Mouse (Mus musculus) left cerebral cortex, adult 8-10 months (tissue): Measurements from ENCODE around the gene Tmcc3. TPM values are rescaled to one million over a fixed set of nuclear protein-coding genes. Genes with fewer than 3 reads are reported as not detected.

Experiments
- DNase-seq, 2 experiments: peaks; one replicate each; pipeline ENCODE4 v3.0.0; 2022; ENCODE audit warnings: low spot score in 2 of 2
- total RNA-seq, 4 experiments: library from RNA; stranded (reverse); gene quantifications; 2 replicates each; pipeline ENCODE4 v1.2.4; 2022

Tmcc3 gene
- total RNA-seq = 10 to 100 TPM; 37.5 to 45.6 (median 39.7) TPM

DNA sequence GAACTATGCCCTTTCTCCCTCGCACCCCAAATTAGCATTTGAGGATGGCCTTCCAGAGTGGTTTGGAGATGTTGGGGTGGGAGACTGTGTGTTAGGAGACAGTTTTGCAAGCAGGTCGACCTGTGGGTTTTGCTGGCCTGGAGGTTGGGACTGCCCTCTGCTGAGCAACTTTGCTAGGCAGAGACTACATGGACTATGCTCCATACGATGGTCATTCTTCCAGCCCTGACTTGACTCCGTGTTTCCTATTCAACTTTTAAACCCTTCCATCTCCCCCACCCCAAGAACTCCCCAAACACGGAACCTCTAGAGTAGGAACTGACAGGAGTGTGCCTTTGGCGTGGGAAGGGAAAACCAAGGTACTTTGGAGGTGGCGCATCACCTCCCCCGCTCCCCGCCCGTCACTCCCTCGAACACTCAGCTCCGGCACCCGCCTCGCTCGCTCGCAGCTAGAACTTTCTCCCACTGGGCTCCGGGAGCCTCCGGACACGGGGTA is at the start of gene Tmcc3:
Gene Tmcc3 (plus strand): TSS at position 439 of the 496 bp plus-strand sequence.
- no peak for DNase-seq

DNA sequence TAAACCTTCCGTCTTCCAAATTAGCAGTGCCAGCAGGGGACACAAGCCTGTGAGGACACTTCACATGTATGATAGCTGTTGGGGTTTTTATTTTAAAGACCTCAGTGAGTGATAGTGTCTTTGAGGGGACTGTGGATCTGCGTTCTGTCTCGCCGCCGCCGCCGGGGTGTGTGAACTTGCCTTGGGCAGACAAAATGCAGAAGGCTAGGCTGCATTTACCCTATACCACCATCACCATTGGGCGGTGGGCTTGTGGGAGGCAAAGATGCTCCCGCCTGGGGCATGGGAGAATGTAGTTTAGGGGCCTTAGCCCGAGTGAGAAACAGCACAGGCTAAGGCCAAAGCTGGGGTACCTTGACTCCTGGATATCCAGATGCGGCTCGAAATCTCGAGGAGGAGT is 49.1 kb upstream of the Tmcc3 start:
- DNase-seq = no peak

DNA sequence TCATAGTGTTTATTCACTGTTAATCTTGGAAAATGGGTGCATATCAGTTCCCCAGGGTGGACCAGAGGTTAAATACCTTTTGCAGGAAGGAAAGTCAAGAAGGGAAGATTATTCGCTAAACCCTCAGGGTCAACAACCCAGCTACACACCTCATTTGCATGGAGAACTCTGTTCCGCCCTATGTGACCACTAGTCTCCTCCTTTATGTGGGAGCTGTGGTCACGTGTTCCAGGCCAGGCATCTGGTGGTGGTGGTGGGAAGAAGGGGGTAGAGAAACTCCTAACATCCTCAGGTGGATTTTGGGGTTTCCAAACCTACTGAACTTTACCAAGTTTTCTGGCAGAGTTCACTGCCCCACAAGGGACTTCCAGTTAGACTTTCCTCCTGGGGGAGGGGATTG is 48.5 kb upstream of the Tmcc3 start:
- DNase-seq = no peak

DNA sequence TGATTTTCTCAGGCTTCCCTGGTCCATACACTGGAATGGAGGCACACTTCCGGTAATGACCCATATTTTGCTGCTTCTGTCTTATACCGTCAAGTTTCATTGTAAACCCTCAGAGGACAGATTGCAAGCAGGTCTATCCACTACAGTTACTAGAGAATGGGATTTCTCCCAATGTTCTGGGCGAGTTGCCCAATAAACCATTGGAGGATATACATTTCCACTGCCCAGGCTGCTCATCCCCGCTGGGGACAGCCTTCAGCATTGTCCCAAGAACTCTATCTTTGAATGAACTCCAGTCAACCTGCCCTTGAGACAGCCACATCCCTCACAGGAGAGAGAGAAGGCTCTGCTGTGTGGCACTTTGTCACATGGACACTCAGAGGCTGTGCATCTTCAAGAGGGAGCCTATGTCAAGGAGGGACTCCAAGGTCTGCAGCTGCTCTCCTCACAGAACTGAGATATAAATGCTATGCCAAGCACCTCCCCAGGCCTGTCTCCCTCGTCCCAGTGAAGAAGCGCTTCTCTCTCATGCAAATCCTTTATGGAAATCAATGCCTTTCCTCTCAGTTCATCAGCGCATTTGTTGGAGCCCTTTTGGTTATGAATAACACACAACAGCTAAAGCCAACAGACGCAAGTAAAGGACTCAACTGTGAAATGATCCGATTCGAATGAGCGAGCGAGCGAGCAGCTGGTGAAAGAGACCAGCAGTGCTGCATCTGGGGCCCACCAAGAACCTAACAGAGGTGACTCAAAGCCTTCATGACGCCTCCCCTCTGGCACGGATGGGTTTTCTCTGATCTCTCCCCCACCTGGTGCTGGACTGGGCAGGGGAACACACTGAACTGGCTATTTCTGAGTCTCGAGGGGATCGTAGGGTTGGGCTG is 45.9 kb upstream of the Tmcc3 start:
- DNase-seq = no peak

DNA sequence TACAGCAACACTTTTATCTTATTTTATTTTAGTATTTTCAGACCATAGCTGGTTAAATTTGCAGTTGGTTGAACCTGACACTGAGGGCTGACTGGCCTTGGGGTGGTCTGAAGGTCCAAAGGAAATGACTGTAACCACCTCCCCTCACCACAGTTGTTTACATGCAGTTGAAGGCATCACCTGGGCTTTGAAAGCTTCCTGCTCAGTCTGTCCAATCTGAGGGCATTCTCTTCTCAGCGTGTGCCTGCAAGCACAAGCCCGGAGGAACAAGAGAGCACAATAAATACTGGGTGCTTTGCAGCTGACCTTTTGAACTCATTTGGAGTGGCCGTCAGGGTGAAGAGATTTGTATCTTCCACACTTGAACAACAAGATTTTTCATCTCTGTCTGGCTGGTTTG is 36.4 kb upstream of the Tmcc3 start:
- DNase-seq = no peak

DNA sequence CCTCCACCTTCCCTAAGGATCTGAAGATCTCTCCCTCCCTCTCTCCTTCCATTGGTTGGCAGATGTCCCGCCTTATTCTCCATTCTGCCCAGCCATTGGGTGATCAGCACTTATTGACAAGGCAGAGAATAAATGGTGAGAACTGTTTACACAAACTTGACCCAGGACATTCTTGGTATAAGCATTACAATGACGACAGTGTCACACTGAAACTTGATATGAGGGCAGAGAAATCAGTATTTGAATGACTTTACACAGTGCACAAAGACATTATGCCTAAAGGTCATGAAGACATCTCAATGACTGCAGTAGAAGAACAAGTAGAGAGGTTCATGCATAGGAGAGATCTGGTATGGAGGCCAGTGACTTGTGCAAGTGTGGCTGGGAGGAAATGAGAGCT is 35.2 kb upstream of the Tmcc3 start:
- no peak for DNase-seq

DNA sequence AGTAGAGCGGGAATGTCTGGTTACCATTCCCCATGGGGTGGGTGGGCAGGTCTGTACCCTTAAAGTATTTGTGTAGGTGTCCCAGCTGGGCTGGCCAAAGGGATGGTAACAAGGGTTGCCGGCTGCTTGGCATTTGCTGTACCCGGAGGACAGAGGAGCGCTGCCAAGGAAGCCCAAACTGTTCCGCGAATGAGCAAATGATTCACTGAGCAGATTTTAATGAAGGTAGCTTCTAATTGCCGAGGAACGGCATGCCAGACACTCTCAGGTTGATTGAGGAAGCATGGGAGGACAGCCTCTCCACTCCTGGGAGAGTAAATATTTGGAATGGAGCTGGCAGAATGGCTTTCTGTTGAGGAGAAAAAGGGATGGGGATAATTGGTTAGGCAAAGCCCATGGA is 29.6 kb upstream of the Tmcc3 start:
- no peak for DNase-seq

DNA sequence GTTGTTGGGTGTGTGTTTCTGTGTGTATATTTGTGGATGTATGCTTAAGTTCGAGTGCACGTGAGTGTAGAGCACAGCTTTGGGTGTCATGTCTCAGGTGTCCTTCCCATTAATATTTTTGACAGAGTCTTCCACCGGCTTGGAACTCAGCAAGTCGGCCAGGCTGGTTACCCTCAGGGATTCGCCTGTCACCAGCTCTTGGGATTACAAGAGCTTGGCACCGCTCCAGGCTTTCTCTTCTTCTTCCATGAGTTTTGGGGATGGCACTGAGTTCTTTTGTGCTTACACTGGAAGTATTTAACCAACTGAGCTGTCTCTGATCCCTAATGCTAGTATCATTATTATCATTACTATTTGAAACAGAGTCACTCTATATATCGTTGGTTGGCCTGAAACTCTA is 29.0 kb upstream of the Tmcc3 start:
- DNase-seq = no peak

DNA sequence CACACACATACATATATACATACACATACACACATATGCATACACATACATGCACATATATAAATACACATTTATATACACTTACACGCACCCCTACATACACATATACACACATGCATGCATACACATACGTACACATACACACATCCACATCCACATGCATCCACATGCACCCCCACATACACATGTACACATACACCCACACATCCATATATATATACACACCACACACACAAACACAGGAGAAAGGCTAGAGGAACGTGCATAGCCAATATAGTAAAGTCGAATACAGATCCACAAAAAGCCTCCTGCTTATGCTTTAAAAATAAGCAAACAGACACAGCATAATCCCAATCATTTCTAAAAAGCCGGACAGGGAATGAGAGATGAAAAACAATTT is 17.3 kb upstream of the Tmcc3 start:
- DNase-seq = no peak

DNA sequence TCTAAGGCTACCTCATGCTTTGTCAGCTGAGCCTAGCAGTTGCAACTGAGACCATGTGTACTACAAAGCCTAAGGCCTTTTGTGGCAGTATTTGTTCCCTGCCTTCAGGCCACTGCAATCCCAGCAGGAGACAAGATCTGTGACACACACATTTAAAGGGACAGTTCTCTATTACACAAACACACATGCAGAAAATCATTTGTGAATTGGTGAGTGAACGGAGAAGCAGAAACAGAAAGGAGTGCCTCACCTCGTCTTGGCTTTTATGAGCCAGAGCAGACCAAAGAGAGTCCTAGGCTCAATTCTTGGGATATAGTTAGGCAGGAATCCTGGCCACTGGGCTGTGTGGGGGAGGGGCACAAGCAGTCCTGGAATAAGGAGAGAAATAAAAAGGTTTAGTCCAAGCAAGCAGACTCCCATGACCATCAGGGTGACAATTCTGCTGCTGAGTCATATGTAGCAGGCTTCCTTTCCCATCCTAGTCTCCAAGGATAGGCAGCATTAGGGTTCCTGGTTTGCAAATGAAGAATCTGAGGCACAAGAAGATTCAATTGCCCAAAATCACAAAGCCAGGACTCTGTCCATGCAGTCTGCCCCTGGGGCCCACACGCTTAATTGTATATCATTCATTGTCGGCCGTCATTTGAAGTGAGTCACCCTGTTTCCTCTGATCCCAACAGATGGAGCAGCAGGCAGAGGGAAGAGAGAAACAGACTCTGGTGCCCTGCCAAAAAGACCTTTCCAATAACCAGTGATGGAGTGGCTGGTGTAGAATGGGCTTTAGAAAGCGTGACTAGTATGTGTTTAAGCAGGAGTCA is 16.6 kb upstream of the Tmcc3 start:
- no peak for DNase-seq

DNA sequence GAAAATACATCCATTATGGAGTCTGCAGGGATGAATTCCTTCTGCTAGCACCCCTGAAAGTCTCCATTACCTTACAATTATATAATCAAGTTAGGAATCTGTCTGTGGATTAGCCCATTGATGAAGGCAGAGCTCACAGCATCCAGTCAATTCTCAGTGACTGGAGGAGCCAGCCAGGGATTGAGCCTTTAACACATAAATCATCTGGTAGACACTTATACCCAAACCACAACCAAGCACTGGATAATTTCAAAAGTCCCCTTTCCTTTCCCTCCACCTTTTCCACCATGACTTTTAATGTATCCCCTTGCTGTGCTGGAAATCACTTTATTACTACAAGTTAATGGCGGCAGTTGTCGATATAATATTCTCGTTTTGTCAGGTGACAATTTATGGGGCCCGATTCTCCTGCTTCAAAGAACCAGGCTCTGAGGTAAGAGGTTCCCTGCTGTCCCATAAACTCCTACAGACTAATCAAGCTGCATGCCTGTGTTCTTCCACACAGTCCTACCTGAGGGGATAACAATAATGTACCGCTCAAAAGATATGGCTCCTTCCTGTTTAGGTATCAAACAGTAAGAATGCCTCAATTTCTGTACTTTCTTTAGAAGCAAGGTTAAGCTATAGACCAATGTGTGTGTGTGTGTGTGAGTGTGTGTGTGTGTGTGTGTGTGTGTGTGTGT is 15.7 kb upstream of the Tmcc3 start:
- no peak for DNase-seq

DNA sequence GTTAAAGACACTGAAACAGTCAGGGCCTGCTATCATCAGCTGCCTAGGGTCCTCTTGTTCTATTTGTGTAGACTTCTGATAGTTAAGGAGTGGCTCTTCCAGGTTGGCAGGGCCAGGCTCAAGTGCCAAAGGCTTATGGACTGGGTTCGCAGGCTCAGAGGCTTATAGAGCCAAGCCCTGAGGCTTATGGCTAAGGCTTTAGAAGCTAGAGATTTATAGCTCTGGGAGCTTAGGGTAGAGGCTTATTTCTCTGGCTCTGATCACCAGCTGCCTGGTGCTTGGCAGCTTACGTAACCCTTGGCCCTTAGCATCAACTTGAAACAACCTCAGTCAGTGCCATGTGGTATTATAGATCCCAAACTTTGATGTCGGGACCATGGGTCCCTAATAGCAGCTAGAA is 13.3 kb upstream of the Tmcc3 start, which contains the start of gene Gm4792:
Gene Gm4792 (minus strand): TSS at position 233 of the 400 bp plus-strand sequence.
- no peak for DNase-seq

DNA sequence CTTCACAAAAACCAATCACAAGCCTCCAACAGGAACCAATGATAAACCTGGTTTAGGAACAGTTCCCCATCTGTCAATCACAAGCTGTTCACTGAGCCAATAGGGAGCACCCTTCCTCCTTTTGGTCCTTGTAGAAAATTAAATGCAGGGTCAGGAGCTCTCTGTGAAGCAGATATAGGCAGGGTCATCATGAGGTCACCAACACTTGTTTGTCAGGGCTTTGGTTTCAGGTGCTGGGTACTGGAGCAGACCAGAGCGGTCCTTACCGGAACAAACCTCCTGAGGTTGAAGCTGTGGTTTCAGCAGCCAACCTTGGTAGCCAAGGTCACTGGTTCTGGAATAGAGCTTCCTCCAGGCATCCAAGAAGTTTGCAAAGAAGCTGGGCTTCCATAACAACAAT is 12.4 kb upstream of the Tmcc3 start:
- DNase-seq = no peak

DNA sequence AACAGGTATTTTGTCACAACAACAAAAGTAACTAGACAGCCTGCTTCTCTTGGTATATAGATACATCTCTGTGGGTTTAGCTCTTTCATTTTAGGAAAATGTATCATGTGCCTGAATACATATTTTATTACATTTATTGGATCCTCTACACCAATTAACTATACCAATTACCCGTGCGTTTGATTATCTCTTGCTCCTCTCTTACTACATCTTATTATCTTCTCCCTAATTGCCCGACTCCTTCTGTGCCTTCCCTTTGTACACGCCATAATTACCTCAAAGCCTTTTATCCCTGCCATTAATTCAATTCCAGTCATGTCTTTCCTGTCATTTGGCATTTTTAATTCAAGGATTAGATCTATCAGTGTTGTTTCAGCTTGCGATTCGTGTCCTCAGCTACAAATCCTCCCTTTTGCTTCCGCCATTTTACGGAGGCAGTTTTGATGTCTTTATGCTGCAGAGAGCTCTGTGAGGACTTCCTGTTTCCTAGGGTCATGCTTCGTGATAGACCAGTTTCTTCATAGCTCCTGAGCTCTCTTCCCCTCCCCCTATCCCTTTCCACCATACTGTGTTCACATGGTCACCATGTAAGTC is 7.6 kb upstream of the Tmcc3 start:
- DNase-seq = no peak

DNA sequence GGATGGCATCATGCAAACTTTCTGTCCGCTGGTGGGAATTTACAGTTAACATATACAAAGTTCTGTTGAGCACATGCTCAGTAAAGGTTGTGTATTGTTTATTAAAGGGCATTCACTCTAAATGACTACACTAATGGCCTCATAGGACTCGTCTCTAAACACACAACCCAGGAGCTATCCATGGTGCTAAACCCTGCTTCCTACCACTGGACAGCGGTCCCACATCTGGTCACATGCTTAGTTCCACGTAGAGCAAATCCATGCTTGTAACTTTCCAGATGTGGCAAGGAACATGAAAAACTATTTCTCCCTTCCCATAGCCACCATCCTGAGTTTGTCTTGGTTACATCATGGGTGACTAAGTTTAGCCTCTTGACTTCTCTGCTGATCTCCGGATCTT is 6.2 kb upstream of the Tmcc3 start:
- DNase-seq = no peak

DNA sequence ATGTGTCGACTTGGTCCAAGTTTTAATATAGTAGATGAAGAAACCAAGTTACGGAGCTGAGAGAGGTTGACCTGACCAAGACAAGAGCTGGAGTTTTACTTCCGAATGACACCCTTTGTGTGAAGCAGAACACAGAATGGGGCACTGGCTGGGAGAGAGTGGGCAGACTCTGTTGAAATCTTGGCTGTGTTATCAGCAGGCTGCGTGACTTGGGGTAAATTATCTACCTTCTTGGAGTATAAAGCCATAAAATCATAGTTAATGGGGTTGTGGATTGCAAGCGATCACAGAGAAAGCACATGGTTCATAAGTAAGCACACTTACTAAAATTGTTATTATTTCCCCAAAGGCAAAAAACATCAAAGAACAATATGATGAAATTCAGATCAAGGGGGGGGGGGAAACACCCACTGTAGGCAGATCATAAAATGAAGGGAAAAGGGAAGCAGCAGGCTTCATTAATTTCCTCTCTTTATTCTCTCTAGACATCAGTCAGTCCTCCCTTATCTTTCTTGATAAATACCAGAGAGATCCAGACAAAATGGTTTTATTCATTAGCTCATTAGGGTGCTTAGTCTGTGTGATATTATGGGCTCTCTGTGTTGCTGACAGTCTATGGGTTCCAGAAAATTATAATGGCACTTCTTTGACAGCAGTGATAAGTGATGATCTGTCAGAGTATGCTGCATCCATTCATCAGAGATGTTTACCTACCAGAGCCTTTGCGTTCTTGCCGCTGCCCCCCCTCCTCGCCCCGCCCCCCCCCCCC is 1.1 kb upstream of the Tmcc3 start:
- no peak for DNase-seq

DNA sequence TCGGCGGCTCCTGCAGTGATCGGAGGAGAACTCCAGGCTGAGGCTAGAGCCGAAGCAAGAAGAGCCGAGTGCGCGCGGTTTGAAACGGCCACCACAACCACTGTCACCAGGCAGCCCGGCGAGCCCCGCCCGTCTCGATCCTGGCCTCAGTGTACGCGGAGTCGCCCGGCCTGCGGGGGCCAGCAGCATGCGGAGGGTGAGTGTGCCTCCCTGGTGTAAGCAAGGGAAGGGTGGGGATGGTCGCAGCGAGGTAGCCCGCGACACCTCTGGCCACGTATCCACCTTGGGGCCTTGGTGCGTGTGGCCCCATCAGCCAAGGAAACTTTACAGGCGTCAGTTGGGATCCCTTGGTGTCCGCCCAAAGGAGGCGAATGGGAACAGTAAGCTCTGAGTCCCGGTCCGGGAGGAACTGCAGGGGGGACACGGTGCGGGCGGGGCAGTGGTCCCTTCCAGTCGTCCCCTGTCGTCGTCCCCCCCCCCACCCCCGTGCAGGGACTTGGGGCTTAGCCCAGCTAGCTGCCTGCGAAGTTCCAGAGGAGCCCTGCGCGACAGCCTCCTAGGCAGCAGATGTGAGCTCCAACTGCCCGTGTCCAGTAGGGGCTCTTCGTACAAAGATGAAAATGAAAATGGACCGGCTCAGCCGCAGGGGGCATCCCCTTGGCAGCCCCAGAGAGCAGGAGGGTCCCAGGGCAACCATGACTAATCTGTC is 412 bp downstream of the Tmcc3 start:
- no peak for DNase-seq

DNA sequence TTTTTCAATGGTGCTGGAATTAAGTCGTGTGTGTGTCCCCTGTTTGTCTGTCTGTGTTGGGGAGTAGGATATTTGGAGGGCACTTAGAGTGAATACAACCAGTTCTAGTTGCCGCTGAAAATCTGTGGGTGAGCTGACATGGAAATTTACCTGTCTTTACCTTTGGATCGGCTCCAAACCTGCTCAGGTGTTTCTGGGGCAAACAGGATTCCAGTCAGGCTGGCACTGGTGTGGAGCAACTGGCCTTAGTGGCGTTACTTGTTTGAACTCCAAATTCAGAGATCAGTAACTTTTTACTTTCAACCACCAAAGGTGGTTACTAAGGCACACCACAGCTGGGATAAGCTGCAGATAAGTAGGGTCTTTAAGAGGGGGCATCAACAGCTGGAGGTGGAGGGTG is 1.4 kb downstream of the Tmcc3 start:
- no peak for DNase-seq

DNA sequence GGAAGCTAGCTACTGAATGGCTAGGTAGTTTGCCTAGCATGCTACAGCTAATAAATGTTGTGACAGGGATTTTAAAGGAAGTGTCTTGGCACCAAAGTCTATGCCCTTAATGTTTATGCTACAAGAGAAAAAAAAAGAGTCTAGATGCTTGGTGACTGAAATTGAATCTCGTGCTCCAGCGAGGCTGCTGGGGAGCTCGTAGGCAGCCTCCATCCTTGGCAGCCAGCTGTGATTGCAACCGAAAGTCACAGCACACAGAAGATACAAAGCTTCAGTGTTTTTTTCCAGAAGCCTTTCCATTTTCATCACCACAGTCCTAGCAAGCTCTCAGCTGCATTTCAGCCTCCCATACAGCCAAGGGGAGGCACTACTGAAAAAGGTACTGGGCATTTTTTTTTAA is 6.8 kb downstream of the Tmcc3 start:
- DNase-seq = no peak

DNA sequence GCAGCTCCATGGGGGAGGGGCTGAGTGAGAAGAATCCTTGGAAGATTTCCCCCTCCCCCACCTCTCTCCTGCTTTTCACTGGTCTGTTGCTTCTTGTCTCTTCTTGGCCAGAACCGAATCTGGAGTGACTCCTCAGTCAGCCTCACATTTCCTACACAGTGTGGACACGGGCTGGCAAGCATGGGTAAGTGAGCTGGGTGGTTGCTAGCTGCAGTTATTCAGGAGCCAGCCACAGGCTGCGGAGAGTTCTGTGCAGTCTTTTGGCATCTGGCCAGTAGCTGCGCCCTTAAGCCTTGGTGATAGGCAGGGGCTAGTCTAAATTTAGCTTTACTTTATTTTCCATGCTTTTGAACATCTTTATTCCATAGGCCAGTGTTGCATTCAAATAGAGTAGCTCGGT is 18.2 kb downstream of the Tmcc3 start:
- DNase-seq = no peak
